Mouse (Mus musculus) MEL-GATA-1-ER (cell line): ENCODE results near the gene Dhrs2.
A peak's percentile ranks its signal among the peaks of the same experiment; 100 is the strongest.

Experiments used
- DNase-seq: peaks from one replicate; pipeline ENCODE4 v3.0.0-alpha.2; 2012; ENCODE audit warnings: low read depth; ENCODE audit errors: extremely low read depth

Gene Dhrs2

DNA sequence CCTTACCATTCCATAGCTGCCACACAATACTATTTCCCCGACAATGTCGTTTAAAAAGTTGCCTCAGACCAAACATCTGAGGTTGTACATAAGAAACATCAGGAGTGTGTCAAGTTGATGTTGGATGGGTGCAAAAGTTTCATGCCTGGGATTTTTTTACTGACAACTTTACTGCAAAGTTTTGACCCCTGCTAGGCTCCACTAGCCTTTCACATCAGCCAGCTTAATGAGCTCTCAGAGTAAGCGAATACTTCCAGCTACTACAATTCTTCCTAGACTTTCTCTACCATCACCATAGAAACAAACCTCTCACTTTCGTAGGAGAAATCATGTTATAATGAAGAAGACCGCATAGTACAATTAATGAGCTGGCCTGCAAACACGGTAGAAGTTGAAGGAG is 26.5 kb downstream of the Dhrs2 start:
- DNase-seq = no peak

DNA sequence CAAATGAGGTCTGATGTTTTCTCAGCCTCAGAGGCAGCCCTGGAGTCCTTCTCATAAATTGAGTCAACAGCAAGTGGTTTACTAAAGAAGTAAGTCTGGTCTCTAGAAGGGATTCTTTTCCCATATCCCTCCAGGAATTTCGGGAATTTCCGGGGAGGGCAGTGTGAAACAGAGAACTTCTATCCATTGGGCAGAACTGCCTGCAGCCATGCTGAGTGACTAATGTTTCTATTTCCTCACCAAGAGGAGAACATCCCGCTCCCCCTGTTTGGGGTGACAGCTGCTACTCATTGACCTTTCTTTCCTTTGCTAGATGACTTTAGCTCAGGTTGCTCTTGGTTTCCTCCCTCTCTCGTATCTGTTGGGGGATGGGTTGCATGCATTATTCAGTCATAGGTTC is 31.8 kb downstream of the Dhrs2 start:
- no peak for DNase-seq

DNA sequence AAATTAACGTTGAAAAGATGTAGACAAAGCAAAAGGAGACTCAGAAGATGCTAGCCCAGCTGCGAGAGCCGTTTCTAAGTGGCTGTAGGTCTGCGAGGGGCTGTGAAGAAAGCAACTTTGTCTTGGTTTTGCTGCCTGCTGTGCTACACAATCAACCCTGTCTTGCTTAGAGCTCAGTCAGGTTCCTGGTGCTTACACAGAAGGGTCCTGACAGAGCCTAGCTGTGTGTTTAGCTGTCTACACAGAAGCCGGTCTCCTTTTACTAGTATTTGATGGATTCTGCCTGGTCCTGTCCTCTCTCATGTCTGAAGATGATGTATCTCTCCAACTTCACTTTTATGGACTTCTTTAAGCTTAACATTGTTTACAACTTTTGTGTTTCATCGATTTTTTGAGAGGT is 33.6 kb downstream of the Dhrs2 start:
- DNase-seq = no peak

GRCm38 (mm10) chr14:55271158-55271557 is 49.4 kb downstream of the Dhrs2 start:
- DNase-seq = peak; percentile 12

- DNase-seq = no peak
These were observed 51.2 kb downstream of the Dhrs2 start for GRCm38 (mm10) chr14:55273023-55273422.

DNA sequence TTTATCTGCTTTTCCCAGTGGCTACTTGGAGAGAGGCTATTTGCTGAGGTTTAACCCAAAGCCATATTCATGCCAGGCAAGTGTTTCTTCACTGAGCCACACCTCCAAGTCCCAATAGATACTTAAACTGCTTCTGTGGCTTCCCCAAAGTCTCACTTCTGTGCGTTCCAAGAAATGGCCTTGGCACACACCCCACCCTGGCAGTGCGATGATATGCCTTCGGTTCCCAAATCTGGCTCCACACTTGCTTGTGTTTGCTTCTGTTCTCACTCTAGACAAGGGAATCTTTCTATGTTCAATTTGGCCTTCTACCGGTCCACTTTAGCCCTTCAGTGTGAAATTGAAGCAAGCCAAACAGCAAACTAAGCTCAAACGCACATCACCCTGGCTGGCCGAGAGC is 53.0 kb downstream of the Dhrs2 start:
- no peak for DNase-seq

DNA sequence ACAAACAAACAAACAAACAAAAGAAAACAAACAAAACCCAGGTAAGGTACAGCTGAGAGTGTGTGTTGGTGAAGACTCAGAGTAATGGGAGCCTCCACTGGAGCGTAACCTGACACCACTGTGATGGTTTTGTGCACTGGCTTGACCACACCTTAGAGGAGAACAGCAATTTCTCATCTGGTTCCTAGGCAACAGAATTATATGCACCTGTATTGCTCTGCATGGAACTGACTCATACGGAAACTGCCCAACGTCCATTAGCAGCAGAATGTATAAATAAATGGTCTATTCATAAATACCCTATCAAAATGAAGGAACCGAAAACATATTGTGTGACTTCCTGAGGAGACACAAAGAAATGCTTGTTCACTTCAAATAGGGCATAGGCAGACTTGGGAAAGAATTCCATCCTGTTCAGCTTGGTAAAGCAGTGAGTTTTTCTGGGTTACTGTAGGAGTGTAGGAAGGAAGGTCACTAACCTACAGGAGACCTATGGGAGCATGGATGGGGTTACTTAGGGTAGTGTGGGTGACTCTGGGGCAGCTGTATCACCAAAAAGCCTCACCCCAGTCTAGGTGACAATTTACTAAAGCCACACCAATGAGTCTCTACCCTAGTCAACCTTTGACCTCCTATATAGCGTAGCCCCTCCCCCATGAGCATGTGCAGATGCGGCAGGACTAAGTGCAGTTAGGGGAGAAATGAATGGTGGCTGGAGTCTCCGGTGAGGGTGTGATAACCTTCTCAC is 57.7 kb downstream of the Dhrs2 start:
- no peak for DNase-seq
